Mouse (Mus musculus) left cerebral cortex, postnatal 10 days (tissue): Measurements from ENCODE around the gene Il6st. TPM values are rescaled to one million over a fixed set of nuclear protein-coding genes. Genes with fewer than 3 reads are reported as not detected.

Experiments used
- DNase-seq, 2 experiments: peaks; one replicate each; pipeline ENCODE4 v3.0.0; 2021 to 2022; ENCODE audit warnings: low spot score in 2 of 2, mixed read lengths in 1 of 2; ENCODE audit errors: extremely low spot score in 1 of 2
- intact Hi-C: fragments of 180-260 bp; cut with DNase I; formaldehyde crosslinking; loops from one replicate; pipeline ENCODE4 v1.15.1; 2025
- total RNA-seq, 2 experiments: library from RNA; stranded (reverse); gene quantifications; 2 replicates each; pipeline ENCODE4 v1.2.3; 2021

Il6st gene
- total RNA-seq, 2 experiments from 2014 or later, result 76.1 to 84.1 TPM

- no peak for DNase-seq
- intact Hi-C loops, result no loop called here
These were observed 8.6 kb downstream of the Il6st start for GRCm38 (mm10) chr13:112472401-112473023.

- no peak for DNase-seq
- intact Hi-C loops, result no loop called here
These were observed 10.2 kb downstream of the Il6st start for GRCm38 (mm10) chr13:112473757-112474755.

- intact Hi-C loops, result no loop called here
- DNase-seq, result no peak
These were observed 15.2 kb downstream of the Il6st start for GRCm38 (mm10) chr13:112479032-112479431.

GRCm38 (mm10) chr13:112479926-112480325 lies 16.1 kb downstream of the Il6st start:
- intact Hi-C loops, result no loop called here

GRCm38 (mm10) chr13:112482525-112482924 lies 18.7 kb downstream of the Il6st start:
- intact Hi-C loops, result no loop called here
- no peak for DNase-seq

More at GRCm38 (mm10) chr13:112479926-112480325, 16.1 kb downstream of the Il6st start:
- DNase-seq, result no peak

- intact Hi-C loops, result no loop called here
- no peak for DNase-seq
These were observed 19.1 kb downstream of the Il6st start for GRCm38 (mm10) chr13:112483015-112483414.

GRCm38 (mm10) chr13:112486236-112486635 lies 22.4 kb downstream of the Il6st start:
- intact Hi-C loops, result no loop called here

GRCm38 (mm10) chr13:112486676-112487075 lies 22.8 kb downstream of the Il6st start:
- intact Hi-C loops, result no loop called here
- no peak for DNase-seq

More at GRCm38 (mm10) chr13:112486236-112486635, 22.4 kb downstream of the Il6st start:
- no peak for DNase-seq

GRCm38 (mm10) chr13:112490036-112490435 lies 26.2 kb downstream of the Il6st start:
- no peak for DNase-seq
- intact Hi-C loops, result no loop called here

GRCm38 (mm10) chr13:112491636-112492284 lies 27.9 kb downstream of the Il6st start:
- intact Hi-C loops, result no loop called here
- no peak for DNase-seq

GRCm38 (mm10) chr13:112492285-112492678 lies 28.4 kb downstream of the Il6st start:
- intact Hi-C loops, result no loop called here

GRCm38 (mm10) chr13:112494590-112494989 lies 30.7 kb downstream of the Il6st start:
- intact Hi-C loops, result no loop called here
- DNase-seq, result no peak

More at GRCm38 (mm10) chr13:112492285-112492678, 28.4 kb downstream of the Il6st start:
- DNase-seq, result no peak

- intact Hi-C loops, result no loop called here
- no peak for DNase-seq
These were observed 36.2 kb downstream of the Il6st start for GRCm38 (mm10) chr13:112500027-112500426.

- DNase-seq, result no peak
- intact Hi-C loops, result no loop called here
These were observed 36.6 kb downstream of the Il6st start for GRCm38 (mm10) chr13:112500466-112500865.

- no peak for DNase-seq
- intact Hi-C loops, result no loop called here
These were observed 40.0 kb downstream of the Il6st start for GRCm38 (mm10) chr13:112503846-112504245.

- intact Hi-C loops, result loop anchor here (5.0 kb wide), 1 partner anchor 233 kb away; no protein-coding TSS in a partner anchor
- DNase-seq, result no peak
These were observed 41.6 kb downstream of the Il6st start for GRCm38 (mm10) chr13:112505436-112505835.

GRCm38 (mm10) chr13:112506766-112507165 lies 42.9 kb downstream of the Il6st start:
- peak in 1 of 2 experiments; percentile 46 for DNase-seq
- intact Hi-C loops, result loop anchor here (5.0 kb wide), 1 partner anchor 234 kb away; no protein-coding TSS in a partner anchor

GRCm38 (mm10) chr13:112507691-112508090 lies 43.8 kb downstream of the Il6st start:
- no peak for DNase-seq
- intact Hi-C loops, result loop anchor here (2.0 to 5.0 kb wide), 2 partner anchors 199 to 235 kb away; no protein-coding TSS in a partner anchor

GRCm38 (mm10) chr13:112508487-112508886 lies 44.6 kb downstream of the Il6st start:
- intact Hi-C loops, result loop anchor here (2.0 to 5.0 kb wide), 2 partner anchors 200 to 236 kb away; no protein-coding TSS in a partner anchor
- DNase-seq, result no peak
